Mouse (Mus musculus) liver, embryonic 14.5 days (tissue): ENCODE results near the gene Fbxl2.
"Not testable (repeated sequence)": the region's sequence is repeated elsewhere in the genome, so short reads cannot be mapped to it uniquely, and the experiment has no call there.

ENCODE experiments used
- CTCF ChIP-seq: IDR thresholded peaks from 2 replicates; pipeline ENCODE4 v1.5.1; 2016; ENCODE audit warnings: antibody characterized with exemption, low read depth, control low read depth
- EP300 ChIP-seq: IDR thresholded peaks from 2 replicates; pipeline ENCODE4 v1.6.1; 2016; ENCODE audit warnings: antibody characterized with exemption, low read depth

DNA sequence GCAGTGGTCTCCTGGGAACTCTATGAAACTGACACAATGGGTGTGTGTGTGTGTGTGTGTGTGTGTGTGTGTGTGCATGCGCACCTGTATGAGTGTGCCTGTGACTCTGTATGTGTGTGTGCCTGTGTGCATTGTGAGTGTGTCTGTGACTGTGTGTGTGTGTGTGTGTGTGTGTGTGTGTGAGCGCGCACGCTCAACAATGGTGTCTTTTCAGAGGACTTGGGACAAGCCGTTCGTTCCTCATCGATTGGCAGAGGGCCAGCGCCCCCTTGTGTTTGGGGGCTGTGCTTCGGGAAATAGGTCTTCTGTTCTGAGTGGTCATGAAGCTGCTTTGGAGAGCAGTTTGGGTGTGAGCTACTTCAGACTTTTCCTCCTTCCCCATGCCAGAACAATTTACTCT, 46.2 kb upstream of the Fbxl2 start:
- TF ChIP-seq EP300, result not testable (repeated sequence)
- TF ChIP-seq CTCF, result peak; percentile 62
